Mouse (Mus musculus) mouse embryonic stem cell (cell line): ENCODE results near the gene Gm11758.
"Not testable (repeated sequence)": the region's sequence is repeated elsewhere in the genome, so short reads cannot be mapped to it uniquely, and the experiment has no call there.

Experiments
- in situ Hi-C, 2 experiments: fragments of 300-500 bp; cut with MboI; formaldehyde crosslinking; loops; 1 replicate in 1 of 2; 3 replicates in 1 of 2; pipeline ENCODE4 v1.14.3; 2019 to 2020; ENCODE audit warnings: low sequenced_read_pairs in 2 of 2, low pct_unique_long_range_greater_than_20kb in 1 of 2, mixed read lengths in 1 of 2; ENCODE audit not compliant: unreplicated experiment in 1 of 2

Gm11758 gene

GRCm38 (mm10) chr4:73876166-73876565 lies at the start of gene Gm11758:
Gm11758 (minus strand) TSS chr4:73876266.
- in situ Hi-C loops = not testable (repeated sequence)

GRCm38 (mm10) chr4:73920660-73921059 lies 44.6 kb upstream of the Gm11758 start, which contains the start of gene Gm11756:
Gm11756 (minus strand) TSS chr4:73920760.
- in situ Hi-C loops = loop anchor here in 1 of 2 experiments (10.0 kb wide), 1 partner anchor 56 kb away; no protein-coding TSS in a partner anchor

- in situ Hi-C loops = not testable (repeated sequence)
These were observed 29.8 kb upstream of the Gm11758 start, which contains the start of gene Gm13871 for GRCm38 (mm10) chr4:73905853-73906252. Gm13871 (minus strand) TSS chr4:73905953.

GRCm38 (mm10) chr4:73891012-73891411 lies 14.9 kb upstream of the Gm11758 start, which contains the start of gene Gm11757:
Gm11757 (minus strand) TSS chr4:73891112.
- in situ Hi-C loops = not testable (repeated sequence)

- in situ Hi-C loops = no loop called here
These were observed 49.5 kb downstream of the Gm11758 start for GRCm38 (mm10) chr4:73826587-73826986.
